Mouse (Mus musculus) midbrain, embryonic 16.5 days (tissue): Measurements from ENCODE around the gene 2010111I01Rik. TPM values are rescaled to one million over a fixed set of nuclear protein-coding genes. Genes with fewer than 3 reads are reported as not detected.
A peak's percentile ranks its signal among the peaks of the same experiment; 100 is the strongest.

ENCODE experiments used
- ATAC-seq: fragments of 200-750 bp; cut with Nextera tagmentation; 2 replicates; pipeline ENCODE4 v1.8.0; 2017; ENCODE audit warnings: moderate TSS enrichment
- H3K27ac ChIP-seq: fragments of 300-500 bp; sonication (generic); 2 replicates; pipeline ENCODE4 v1.5.1; 2014; ENCODE audit warnings: mild to moderate bottlenecking, low read length, mixed read lengths
- H3K27me3 ChIP-seq: fragments of 300-500 bp; sonication (generic); 2 replicates; pipeline ENCODE4 v1.6.1; 2014; ENCODE audit warnings: low read depth, low read length, mixed read lengths; ENCODE audit not compliant: control insufficient read depth, insufficient read depth
- H3K36me3 ChIP-seq: fragments of 300-500 bp; sonication (generic); 2 replicates; pipeline ENCODE4 v1.6.1; 2014; ENCODE audit warnings: mild to moderate bottlenecking, low read length, moderate library complexity, mixed read lengths; ENCODE audit not compliant: control insufficient read depth, insufficient read depth
- H3K4me1 ChIP-seq: fragments of 300-500 bp; sonication (generic); 2 replicates; pipeline ENCODE4 v1.6.1; 2014; ENCODE audit warnings: mild to moderate bottlenecking, low read length, mixed read lengths; ENCODE audit not compliant: control insufficient read depth, insufficient read depth
- H3K4me2 ChIP-seq: fragments of 300-500 bp; sonication (generic); 2 replicates; pipeline ENCODE4 v1.6.1; 2014; ENCODE audit warnings: mild to moderate bottlenecking, low read length, mixed read lengths
- H3K4me3 ChIP-seq: fragments of 300-500 bp; sonication (generic); 2 replicates; pipeline ENCODE4 v1.5.1; 2014; ENCODE audit warnings: low read depth, mild to moderate bottlenecking, low read length, moderate library complexity, mixed read lengths
- H3K9ac ChIP-seq: fragments of 300-500 bp; sonication (generic); 2 replicates; pipeline ENCODE4 v1.6.1; 2014; ENCODE audit warnings: low read depth, low read length, mixed read lengths
- H3K9me3 ChIP-seq: fragments of 300-500 bp; sonication (generic); replicated peaks from 2 replicates; pipeline ENCODE4 v1.6.1; 2014; ENCODE audit warnings: mild to moderate bottlenecking, low read length, mixed read lengths; ENCODE audit not compliant: control insufficient read depth, poor library complexity, severe bottlenecking
- WGBS: fragments of 180-500 bp; shearing (Covaris S2); extraction: QIAGEN DNeasy Blood & Tissue Kit; methylation state at CpG from one replicate; pipeline ENCODE4 v1.1.7; 2014; 5-methylcytosine and 5-hydroxymethylcytosine counted together
- polyA plus RNA-seq: library from polyadenylated mRNA; unstranded; fragments of >200 nt; fragmentation: Nextera tagmentation; extraction: Ambion mirVana; gene quantifications from 2 replicates; pipeline ENCODE4 v1.2.1, GENCODE M21; 2015

2010111I01Rik gene
- polyA plus RNA-seq, 1 experiment from 2014 or later, result 25.5 TPM

DNA sequence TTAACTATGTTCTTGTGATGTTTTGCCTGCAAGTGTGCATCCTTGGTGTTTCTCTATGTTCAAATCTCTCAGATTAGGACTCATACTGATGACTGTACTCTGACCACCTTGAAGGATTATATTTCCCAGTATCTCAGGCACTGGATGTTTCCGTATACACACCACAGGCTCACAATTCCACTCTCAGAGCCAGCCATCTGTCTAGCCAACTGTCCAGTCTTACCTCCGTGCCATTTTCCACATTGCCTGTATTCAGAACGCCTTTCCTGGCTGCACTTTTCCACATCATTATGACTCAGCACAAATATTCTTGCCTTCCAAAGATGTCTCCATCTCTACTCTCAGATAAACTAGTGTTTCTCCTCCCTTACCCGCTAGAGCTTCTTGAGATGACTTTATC, 212.5 kb downstream of the 2010111I01Rik start:
- no peaks in the 10 kb centered on the region for H3K9me3 ChIP-seq
- no peaks in the 10 kb centered on the region for H3K4me1 ChIP-seq
- no peak overlapping the region for H3K4me2 ChIP-seq
- H3K27ac ChIP-seq, result no peak overlapping the region
- no peak overlapping the region for H3K9ac ChIP-seq
- WGBS, result 94% methylated on average over 4 of the region's 4 CpGs
- no peaks in the 10 kb centered on the region for H3K27me3 ChIP-seq
- ATAC-seq, result no peak
- no peaks in the 10 kb centered on the region for H3K36me3 ChIP-seq
- no peak overlapping the region for H3K4me3 ChIP-seq

DNA sequence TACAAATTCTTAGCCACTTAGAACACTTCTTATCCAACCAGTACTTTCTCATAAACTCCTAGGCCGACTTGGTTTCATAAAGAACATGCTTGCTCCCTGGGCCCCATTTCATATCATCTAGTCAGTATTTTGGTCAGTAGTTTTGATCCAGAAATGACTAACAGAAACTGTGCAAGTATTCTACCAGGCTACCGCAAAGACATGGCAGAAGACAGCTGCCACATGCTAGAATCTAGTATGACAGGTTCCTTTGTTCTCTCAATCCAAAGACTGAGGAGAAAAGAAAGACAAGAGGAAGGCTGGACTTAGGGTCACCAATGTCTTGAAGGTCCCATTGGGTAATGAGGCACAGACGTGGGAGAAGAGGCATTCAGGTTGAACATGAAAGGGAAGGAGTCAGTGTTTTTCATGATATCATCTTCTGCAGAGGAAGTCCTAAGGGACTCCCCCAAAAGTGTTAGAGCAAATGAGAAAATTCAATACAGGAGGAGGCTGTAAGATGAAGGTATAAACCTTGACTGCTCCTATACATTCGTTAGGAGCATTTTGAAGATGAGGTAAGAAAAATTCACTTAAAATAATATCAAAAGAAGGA, 216.0 kb downstream of the 2010111I01Rik start:
- H3K27ac ChIP-seq, result no peak overlapping the region
- WGBS, result 81% methylated on average over 4 of the region's 4 CpGs
- H3K27me3 ChIP-seq, result no peaks in the 10 kb centered on the region
- no peak overlapping the region for H3K4me3 ChIP-seq
- H3K9ac ChIP-seq, result no peak overlapping the region
- no peaks in the 10 kb centered on the region for H3K36me3 ChIP-seq
- ATAC-seq, result no peak
- no peaks in the 10 kb centered on the region for H3K4me1 ChIP-seq
- H3K9me3 ChIP-seq, result no peaks in the 10 kb centered on the region
- H3K4me2 ChIP-seq, result no peak overlapping the region

DNA sequence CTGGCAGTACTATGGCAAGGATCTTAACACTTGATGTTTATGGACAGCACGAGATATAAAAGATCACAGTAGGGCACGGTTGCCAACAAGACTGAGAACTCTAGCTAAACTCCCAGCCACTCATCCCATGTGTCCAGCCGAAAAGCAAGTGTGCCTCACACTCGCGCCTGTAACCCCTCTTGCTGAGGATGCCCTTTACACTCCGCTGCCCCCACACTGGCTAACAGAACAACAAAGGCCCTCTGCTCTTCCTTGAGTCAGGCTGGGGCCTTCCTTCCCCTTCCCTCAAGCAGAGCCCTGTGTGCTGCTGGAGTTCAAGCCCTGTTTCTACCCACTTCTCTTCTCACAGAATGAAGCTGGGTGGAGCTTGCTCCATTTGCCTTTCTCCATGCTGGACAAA, 220.3 kb downstream of the 2010111I01Rik start:
- ATAC-seq, result no peak
- Histone ChIP-seq H3K4me1 (peaks cover 6% of the 10 kb centered on the region), H3K27ac (no peak overlapping the region), H3K36me3 (no peaks in the 10 kb centered on the region), H3K9ac (no peak overlapping the region), H3K4me3 (no peak overlapping the region), H3K9me3 (no peaks in the 10 kb centered on the region), H3K27me3 (no peaks in the 10 kb centered on the region), H3K4me2 (no peak overlapping the region)
- 41% methylated on average over 6 of the region's 6 CpGs for WGBS

DNA sequence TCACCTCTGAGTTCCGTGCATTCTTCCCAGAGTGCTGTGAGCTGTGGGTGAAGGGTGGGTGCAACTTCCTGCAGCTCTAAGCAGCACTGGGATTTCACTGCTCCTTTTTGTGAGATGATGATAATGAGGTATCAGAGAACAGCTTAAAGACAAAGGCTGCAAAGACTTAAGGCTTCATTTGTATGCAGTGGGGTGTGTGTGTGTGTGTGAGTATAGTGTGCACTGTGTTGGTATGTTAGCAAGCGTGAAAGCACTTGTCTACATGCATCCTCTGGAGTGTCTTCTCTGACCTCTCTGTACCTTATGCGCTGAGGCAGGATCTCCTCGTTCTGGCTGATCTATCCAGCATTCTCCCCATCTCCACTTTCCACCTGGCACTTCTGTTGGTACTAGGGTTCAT, 221.5 kb downstream of the 2010111I01Rik start:
- Histone ChIP-seq H3K4me2 (no peak overlapping the region), H3K27ac (no peak overlapping the region), H3K9me3 (no peaks in the 10 kb centered on the region), H3K4me3 (no peak overlapping the region), H3K27me3 (no peaks in the 10 kb centered on the region), H3K36me3 (no peaks in the 10 kb centered on the region), H3K4me1 (peaks cover 6% of the 10 kb centered on the region), H3K9ac (0 out of 2 replicates have a peak overlapping the region, but pooled peaks have one; percentile 1)
- WGBS, result 44% methylated on average over 4 of the region's 4 CpGs
- 0 out of 2 replicates have a peak, but pooled peaks have one; percentile 39 for ATAC-seq

DNA sequence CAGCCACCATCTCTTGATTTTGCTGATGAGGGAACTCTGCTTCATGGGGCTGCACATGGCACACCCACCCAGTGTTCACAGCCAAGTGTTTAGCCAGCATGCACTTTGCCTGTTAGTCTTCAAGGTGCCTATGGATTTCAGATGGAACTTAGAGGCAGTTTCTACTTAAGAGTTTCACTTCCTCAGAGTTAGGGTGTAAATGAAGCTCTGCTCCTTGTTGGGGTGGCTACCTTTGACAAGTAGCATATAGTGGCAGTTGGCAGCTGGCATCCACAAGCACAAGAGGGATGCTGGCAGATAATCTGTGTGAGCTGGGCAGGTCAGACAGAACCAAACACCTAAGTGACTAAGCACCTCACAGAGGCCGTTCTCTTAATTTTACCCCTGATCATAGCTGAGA, 221.9 kb downstream of the 2010111I01Rik start:
- ATAC-seq, result 0 out of 2 replicates have a peak, but pooled peaks have one; percentile 36
- peaks cover 6% of the 10 kb centered on the region for H3K4me1 ChIP-seq
- no peaks in the 10 kb centered on the region for H3K36me3 ChIP-seq
- no peak overlapping the region for H3K27ac ChIP-seq
- H3K9me3 ChIP-seq, result no peaks in the 10 kb centered on the region
- H3K4me2 ChIP-seq, result no peak overlapping the region
- WGBS, result 95% methylated on average over 1 of the region's 1 CpGs
- 0 out of 2 replicates have a peak overlapping the region, but pooled peaks have one; percentile 1 for H3K9ac ChIP-seq
- H3K4me3 ChIP-seq, result no peak overlapping the region
- no peaks in the 10 kb centered on the region for H3K27me3 ChIP-seq

DNA sequence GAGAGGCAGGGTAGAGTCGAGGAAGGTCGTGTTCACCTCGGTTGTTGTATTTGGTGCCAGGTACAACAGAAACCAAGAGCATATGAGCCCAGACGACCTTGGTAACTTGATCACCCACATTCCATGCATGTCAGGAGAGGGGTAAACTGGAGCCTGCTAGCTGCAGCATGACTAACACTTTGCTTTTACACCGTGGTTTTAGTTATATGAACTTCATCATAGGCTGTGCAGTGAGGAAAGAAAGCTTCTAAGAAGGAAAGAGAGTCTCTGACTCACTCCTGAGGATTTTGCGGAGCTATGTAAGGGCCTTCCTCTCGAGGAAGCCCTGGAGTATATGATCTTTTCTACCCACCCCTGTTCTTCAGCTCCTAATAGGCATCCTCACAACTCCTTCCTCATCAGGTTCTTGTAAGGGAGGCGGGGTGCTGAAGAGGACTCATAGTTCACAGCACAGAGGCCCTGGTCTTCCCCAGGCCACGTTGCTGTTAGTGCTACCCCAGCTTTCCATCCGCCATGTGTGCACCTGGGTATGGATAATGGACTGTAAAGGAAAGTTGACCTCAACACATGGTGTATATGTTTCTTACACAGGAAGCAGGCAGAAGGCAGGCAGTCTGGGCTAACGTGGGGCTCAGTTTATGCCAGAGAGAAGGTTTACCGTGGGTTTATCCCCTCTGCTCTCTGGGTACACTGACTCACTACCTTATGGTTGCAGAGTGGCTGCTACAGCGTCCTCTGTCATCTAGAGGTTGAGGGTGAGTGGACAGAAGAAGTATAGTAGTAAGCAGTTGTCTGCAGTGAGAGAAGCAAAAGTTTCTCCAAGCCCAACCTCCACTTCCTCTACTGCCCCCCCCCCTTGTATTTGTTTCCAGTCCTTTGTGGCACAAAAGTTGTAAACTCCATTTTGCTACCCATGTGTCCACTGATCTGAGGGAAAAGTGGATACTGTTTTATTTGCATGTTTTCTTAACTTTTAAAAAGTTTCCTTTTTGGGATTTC, 222.8 kb downstream of the 2010111I01Rik start:
- Histone ChIP-seq H3K4me2 (no peak overlapping the region), H3K9ac (no peak overlapping the region), H3K27ac (no peak overlapping the region), H3K27me3 (no peaks in the 10 kb centered on the region), H3K36me3 (no peaks in the 10 kb centered on the region), H3K4me3 (no peak overlapping the region), H3K4me1 (peaks cover 6% of the 10 kb centered on the region), H3K9me3 (no peaks in the 10 kb centered on the region)
- ATAC-seq, result no peak
- WGBS, result 83% methylated on average over 13 of the region's 13 CpGs

DNA sequence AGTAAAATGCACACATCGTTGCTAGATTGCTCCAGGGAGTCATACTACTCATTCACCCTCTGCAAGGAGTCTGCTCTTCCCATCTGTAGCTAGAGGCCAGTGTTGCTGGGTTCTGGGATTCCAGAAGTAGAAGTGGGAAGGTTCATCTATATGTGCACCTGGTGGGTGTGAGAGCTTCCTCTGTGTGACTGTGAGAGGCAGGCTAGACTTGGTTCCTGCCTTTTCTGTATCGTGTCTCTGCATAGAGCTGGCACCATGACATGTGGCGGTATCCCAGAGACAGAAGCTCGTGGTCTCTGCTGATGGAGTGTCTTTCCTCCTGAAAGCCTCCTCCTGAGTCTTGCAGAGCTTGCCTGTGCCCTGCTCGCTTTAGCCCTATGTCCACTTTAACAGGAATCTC, 223.6 kb downstream of the 2010111I01Rik start:
- Histone ChIP-seq H3K4me3 (no peak overlapping the region), H3K9ac (no peak overlapping the region), H3K27ac (no peak overlapping the region), H3K9me3 (no peaks in the 10 kb centered on the region), H3K27me3 (no peaks in the 10 kb centered on the region), H3K4me1 (peaks cover 6% of the 10 kb centered on the region), H3K4me2 (no peak overlapping the region), H3K36me3 (no peaks in the 10 kb centered on the region)
- ATAC-seq, result no peak
- WGBS, result 68% methylated on average over 5 of the region's 5 CpGs

DNA sequence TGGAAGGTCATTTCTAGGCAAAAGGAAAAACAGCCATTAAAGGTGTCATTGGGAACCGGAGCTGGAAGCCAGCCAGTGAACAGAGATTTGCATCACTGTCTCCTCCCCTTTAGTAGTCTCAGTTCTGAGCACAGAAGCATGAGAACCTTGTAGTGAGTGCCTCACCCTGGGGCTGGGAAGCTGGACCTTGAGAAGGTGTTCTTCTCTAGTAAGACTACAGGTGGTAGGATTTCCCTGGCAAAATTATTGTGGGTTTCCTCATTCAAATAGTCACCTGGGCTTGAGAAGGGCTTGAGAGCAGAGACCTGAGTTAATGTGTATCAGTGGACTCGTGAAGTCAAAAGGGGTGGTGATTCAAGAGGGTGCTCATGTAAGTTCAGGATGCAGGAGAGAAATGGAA, 224.1 kb downstream of the 2010111I01Rik start:
- peaks cover 6% of the 10 kb centered on the region for H3K4me1 ChIP-seq
- H3K27me3 ChIP-seq, result no peaks in the 10 kb centered on the region
- no peak overlapping the region for H3K27ac ChIP-seq
- no peak overlapping the region for H3K4me2 ChIP-seq
- no peak for ATAC-seq
- no peak overlapping the region for H3K9ac ChIP-seq
- no peaks in the 10 kb centered on the region for H3K9me3 ChIP-seq
- H3K4me3 ChIP-seq, result no peak overlapping the region
- H3K36me3 ChIP-seq, result no peaks in the 10 kb centered on the region
- 77% methylated on average over 2 of the region's 2 CpGs for WGBS

DNA sequence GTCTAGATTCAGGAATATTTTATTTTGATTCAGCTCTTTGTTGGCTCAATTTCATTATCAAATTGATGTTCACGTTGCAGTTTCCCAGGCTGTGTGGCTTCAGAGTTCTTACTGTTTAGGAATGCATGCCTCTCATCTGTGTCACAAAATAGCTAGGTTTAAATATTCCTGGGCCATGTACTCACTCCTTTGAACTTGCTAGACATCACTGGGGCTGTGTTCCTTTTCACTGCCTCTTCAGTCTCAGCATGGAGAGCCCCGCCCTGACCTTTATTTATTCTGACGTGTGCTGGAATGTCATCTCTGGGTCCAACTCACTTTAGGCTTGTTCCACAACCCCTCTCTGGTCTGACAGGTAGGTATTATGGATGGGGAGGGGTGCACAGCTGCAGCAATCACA, 228.7 kb downstream of the 2010111I01Rik start:
- H3K4me1 ChIP-seq, result no peaks in the 10 kb centered on the region
- no peak overlapping the region for H3K4me2 ChIP-seq
- H3K36me3 ChIP-seq, result no peaks in the 10 kb centered on the region
- H3K4me3 ChIP-seq, result no peak overlapping the region
- WGBS, result 53% methylated on average over 3 of the region's 3 CpGs
- H3K27me3 ChIP-seq, result no peaks in the 10 kb centered on the region
- no peak overlapping the region for H3K9ac ChIP-seq
- no peaks in the 10 kb centered on the region for H3K9me3 ChIP-seq
- H3K27ac ChIP-seq, result no peak overlapping the region
- ATAC-seq, result no peak
